Mouse (Mus musculus) lung, postnatal 0 days (tissue): ENCODE results near the gene Arfgap2.

ENCODE experiments used
- CTCF ChIP-seq: IDR thresholded peaks from 2 replicates; pipeline ENCODE4 v1.5.1; 2016; ENCODE audit warnings: antibody characterized with exemption, mild to moderate bottlenecking
- EP300 ChIP-seq: IDR thresholded peaks from 2 replicates; pipeline ENCODE4 v1.6.1; 2016; ENCODE audit warnings: antibody characterized with exemption, mild to moderate bottlenecking, control low read depth

- no peak for TF ChIP-seq CTCF
- no peak for TF ChIP-seq EP300
Measured at GRCm38 (mm10) chr2:91248366-91248765, 16.4 kb upstream of the Arfgap2 start.
